Mouse (Mus musculus) cerebellum, postnatal 36 days (tissue): ENCODE measurements around the gene Zmym5.
"Not testable (repeated sequence)": the region's sequence is repeated elsewhere in the genome, so short reads cannot be mapped to it uniquely, and the experiment has no call there.

Source experiments
- DNase-seq, 2 experiments: peaks; one replicate each; pipeline ENCODE4 v3.0.0; 2021 to 2022; ENCODE audit warnings: mixed read lengths in 2 of 2

Gene Zmym5

DNA sequence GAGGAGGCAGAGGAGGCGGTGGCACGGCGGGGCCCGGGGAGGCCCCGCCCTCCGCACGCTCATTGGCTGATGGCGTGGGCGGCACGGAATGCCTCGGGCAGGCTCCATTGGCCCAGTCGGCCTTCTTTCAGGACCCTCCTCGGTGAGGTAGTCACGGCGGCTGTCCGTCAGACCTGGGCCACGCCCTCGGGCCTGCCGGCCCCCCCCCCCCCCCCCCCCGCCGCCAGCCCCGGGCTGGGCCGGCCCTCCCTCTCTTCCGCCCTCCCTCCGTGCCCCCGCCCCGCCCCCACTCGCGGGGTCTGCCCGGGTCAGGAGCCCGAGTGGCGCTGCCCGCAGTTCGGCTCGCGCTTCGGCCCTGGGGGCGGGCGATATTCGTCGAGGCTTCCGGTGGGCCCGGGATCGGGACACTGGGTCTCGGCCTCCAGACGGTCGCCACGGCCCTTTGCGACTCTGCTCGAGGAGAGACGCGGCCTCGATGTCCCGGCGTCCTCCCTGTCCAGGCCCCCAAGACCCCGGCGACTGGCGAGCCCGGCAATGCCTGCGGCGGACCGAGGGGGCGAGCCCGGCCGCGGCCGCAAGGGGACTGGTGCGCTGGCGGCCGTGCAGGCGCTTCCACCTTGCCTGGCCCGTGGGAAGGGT is at the start of gene Zmym5:
Gene Zmym5, minus strand, starts transcription at position 16 of the 639 bp plus-strand sequence.
- peak; percentile 80 to 92 for DNase-seq

- DNase-seq: no peak
Observed at GRCm38 (mm10) chr14:56849681-56850080, 38.2 kb upstream of the Zmym5 start.

- no peak for DNase-seq
Observed at GRCm38 (mm10) chr14:56848322-56848721, 36.8 kb upstream of the Zmym5 start.

DNA sequence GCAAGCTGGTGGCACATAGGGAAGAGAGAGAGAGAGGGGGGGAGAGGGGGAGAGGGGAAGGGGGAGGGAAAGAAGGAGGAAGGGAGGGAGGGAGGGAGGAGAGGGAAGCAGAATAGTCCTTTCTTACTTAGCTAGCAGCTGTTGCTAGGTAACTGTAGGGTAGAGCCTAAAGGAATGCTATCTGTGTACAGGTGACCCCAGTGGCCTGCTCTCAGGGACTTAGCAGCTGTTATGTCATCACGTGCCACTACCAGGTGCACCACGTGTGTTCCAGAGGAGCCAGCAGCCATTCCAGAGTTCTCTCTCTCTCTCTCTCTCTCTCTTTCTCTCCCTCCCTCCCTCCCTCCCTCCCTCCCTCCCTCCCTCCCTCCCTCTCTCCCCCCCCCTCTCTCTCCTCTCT is 33.0 kb upstream of the Zmym5 start:
- no peak for DNase-seq

DNA sequence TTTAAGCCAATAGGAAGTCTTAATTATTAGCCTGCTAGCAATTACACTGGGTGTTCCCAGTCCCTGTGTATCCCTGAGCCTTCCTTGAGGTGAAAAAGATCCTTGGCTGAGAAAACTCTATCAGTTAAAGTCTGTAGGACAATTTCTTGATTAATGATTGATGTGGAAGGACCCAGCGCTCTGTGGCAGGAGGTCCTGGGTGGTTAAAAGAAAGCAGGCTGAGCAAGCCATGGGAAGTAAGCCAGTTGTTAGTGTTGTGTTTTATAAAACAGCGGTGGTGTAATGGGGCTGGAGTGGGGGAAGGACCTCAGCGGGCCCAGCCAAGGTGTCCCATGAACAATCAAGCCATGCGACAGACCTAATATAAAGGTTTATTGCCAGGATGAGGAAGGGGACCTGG is 32.5 kb upstream of the Zmym5 start:
- DNase-seq: no peak

DNA sequence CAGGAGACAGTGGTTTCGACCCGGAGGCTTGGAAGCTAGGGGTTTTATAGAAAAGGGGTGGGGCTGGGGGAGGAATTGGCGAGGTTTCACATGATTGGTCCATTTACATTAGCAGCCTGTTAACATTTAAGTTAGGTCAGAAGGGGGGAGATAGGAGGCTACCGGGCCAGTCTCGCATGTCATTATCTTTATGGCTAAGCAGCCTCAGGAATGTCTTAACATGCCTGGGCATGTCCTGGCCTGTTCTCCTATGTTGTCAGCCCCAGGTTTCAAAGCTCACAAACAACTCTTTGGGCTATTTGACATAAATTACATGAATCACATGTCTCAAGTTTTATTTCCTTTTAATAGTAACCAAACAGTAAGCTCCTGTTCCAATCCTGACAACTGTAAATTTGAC is 23.1 kb upstream of the Zmym5 start:
- not testable (repeated sequence) for DNase-seq

GRCm38 (mm10) chr14:56833211-56833610 is 21.7 kb upstream of the Zmym5 start:
- DNase-seq: not testable (repeated sequence)

DNA sequence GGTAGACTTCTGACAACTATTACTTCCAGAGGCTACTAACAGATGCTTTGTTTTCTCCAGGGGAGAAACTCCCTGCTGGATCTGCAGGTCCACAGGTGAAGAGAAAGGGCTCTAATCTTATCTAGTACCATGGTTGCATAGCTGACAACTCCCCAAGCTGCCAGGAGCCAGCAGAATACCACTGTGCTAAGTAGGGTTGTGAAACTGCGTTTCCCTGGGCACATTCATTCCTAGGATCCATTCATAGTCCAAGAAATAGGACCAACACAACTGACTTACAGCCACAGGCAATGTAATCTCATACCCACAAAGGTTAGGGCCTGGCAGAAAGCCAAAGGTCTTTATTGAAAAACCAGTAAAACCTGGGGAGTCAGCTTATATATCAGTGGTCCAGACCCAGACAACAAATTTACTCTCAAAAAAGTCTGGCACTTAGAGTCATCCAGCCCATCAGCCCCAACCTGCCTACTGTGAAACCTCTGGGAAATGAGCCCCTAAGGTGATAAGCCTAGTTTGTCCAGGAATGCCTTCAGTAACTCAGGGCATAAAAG is 21.1 kb upstream of the Zmym5 start:
- DNase-seq: no peak

GRCm38 (mm10) chr14:56832147-56832546 is 20.6 kb upstream of the Zmym5 start:
- no peak for DNase-seq

GRCm38 (mm10) chr14:56830491-56831045 is 19.1 kb upstream of the Zmym5 start:
- no peak for DNase-seq

GRCm38 (mm10) chr14:56824562-56824961 is 13.0 kb upstream of the Zmym5 start:
- DNase-seq: no peak

DNA sequence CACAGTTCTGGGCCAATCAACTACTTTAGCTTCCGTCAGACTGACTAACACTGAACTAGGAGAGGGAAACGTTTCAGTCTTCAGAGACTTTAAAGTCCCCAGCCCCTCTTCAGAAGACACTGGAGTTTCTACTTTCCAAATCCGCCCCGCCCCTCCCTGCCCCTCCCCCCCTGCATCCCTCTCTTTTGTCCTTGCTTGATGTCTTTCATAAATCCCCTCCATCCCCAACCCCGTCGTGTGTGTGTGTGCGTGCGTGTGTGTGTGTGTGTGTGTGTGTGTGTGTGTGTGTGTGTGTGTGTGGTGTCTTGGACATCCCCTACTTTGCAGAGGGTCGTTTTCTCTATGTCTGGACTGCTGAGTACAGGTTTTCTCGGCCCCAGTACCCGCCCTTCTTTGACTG is 6.1 kb upstream of the Zmym5 start:
- no peak for DNase-seq

DNA sequence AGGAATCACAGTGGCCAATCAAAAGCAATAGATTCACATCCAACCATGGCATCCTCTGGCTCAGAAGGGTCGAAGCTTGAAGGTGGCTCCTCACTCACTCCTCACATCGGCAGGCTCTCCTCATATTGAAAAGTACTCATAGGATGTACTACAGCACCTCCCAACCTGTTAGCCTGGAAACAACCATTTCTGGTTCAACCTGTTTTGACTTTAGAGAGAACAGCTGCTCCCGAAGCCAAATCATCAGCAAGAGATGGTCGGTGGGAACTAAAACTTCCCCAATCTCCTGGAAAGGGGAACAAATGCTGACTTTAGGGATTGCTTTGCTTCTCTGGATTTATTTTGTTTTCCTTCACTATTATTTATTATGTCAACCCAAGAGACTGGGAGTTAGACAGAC is 5.6 kb upstream of the Zmym5 start:
- no peak for DNase-seq

GRCm38 (mm10) chr14:56816541-56816940 is 5.0 kb upstream of the Zmym5 start:
- no peak for DNase-seq

- peak; percentile 74 to 85 for DNase-seq
Observed at GRCm38 (mm10) chr14:56812520-56813036, 1.1 kb upstream of the Zmym5 start.

DNA sequence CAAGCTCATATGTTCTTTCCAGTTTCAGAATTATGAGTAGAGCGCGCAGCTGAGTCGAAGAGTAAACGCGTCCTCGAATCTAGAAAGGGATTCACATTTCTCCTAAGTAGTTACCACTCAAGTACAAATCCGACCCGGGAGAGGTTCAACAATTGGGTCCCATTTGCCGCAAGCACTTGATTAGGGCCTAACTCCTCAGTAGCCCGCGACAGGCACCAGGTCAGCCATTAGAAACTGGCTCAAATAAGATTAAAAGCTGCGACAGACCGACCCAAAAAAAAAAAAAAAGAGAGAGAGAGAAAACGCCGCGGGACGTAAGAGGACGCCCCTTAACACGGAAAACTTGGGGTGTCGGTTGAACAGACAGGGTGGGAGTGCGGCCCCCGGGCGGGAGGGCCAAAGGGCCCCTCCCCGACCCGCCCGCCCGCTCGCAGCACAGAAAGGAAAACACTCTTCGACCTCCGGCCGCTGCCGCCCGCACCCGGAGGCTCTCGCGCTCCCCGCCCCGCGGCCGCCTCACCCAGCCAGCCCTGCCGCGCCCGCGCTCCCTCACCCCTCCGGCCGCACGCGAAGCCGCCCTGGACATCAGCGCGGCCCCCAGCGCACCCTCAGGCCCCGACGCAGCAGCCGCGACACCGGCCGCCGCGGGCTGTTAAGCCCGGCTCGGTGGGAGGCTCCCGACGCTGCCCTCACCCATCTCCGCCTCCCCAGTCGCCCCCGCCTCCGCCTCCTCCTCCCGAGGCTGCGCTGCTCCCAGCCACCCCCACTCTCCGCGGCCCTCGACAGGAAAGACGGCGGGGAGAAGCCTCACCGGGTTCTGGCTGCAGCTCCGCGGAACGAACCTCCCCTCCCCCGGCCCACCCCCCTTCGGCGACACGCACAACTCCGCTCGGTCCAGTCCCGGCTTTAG is 480 bp downstream of the Zmym5 start:
- peak; percentile 47 to 50 for DNase-seq

DNA sequence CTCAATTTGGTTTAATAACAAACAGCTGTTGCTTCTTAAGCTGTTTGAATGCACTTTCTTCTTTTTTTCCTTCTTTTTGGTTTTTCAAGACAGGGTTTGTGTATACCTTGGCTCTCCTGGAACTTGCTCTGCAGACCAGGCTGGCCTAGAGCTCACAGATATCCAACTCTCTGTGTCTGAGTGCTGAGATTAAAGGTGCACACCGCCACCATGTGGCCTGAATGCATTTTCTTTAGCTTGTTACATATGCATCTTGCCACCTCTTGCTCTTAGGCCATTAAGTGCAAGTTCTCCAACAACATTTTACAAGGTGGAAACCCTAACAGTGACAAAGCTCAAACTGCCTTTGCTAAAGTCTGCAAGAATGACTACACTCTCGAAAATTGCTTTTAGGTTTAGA is 18.3 kb downstream of the Zmym5 start:
- peak; percentile 63 to 69 for DNase-seq

GRCm38 (mm10) chr14:56784575-56784974 is 26.9 kb downstream of the Zmym5 start:
- no peak for DNase-seq

DNA sequence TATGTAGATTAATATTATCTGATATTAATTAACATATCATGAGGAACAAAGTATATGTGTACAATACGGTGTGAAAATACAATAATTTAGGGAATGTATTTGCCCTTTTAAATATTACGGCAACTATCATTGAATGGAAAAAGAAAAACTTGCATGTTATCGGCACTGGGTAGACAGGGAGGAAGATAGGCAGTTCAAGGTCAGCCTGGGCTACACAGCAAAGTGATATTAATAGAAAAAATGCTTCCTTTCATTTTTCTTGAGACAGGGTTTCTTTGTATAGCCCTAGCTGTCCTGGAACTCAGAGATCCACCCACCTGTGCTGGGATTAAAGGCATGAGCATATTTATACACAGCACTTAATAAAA is 32.6 kb downstream of the Zmym5 start:
- DNase-seq: no peak

DNA sequence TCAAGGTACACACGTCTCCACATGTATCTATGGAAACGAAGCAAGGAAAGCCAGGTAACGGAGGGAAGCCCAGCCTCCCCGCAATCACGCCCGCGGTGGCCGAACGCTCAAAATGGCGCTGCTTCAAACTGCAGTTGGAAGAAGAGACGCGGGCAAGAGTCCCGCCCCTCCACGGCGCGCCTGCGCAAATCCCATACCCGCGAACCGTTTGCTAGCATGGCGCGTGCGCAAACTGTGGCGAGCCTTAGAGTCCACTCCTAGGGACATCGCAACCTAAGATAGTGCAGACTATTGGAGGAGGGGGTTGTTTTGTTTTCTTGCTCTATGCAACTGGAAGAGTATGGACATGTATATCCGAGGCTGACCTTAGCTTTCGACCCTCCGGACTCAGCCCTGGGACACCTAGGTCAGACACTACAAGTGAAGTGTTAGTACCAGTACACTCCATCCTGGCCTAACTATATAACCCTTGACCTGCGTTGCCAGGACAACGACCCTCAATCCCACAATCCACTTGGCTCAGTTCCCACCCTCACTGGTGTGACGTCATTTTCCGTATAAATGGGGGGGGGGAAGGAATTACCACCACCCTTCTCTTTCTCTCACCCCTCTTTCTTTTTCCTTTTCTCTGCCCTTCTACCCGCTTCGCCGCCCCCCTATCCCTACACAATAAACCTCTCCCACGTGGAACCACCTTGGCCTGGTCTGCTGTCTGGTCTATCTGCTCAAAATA is 33.1 kb downstream of the Zmym5 start, which contains the start of gene Pspc1:
Gene Pspc1, minus strand, starts transcription at position 117 of the 733 bp plus-strand sequence.
- peak; percentile 97 to 98 for DNase-seq

GRCm38 (mm10) chr14:56777360-56778136 is 34.0 kb downstream of the Zmym5 start:
- DNase-seq: peak; percentile 69
